7 mouse cellular contexts compared by ENCODE assay signal in genomic region chr17:25985306-25986294, GRCm38 (mm10). TPM values are rescaled to one million over a fixed set of nuclear protein-coding genes. Genes with fewer than 3 reads are reported as not detected.
DNase-seq lines count a peak whose midpoint lies in the region; ATAC-seq lines count a peak whose summit lies in the region.

Gene Capn15 (minus strand): TSS chr17:25985796.

- peak within 1 kb of the TSS; percentile 75 for H3K4me3 ChIP-seq in intestine, embryonic 15.5 days (replicated peaks)
- H3K4me3 ChIP-seq in midbrain, embryonic 10.5 days: peak within 1 kb of the TSS; percentile 90

- peak within 1 kb of the TSS; percentile 73 for H3K4me2 ChIP-seq in intestine, embryonic 15.5 days (replicated peaks)

- peak within 1 kb of the TSS; percentile 83 for H3K27ac ChIP-seq in intestine, embryonic 15.5 days
- H3K27ac ChIP-seq in midbrain, embryonic 10.5 days (replicated peaks): peak within 1 kb of the TSS; percentile 94

- H3K9me3 ChIP-seq in intestine, embryonic 15.5 days: no peaks in the 10 kb centered on the region
- H3K9me3 ChIP-seq in midbrain, embryonic 10.5 days (replicated peaks): no peaks in the 10 kb centered on the region

- peak within 1 kb of the TSS; percentile 89 for H3K9ac ChIP-seq in intestine, embryonic 15.5 days

- H3K36me3 ChIP-seq in intestine, embryonic 15.5 days: peaks cover 1% of the 10 kb centered on the region; the same call in 1 of the 2 replicates
- peaks cover 26% of the 10 kb centered on the region for H3K36me3 ChIP-seq in midbrain, embryonic 10.5 days

- peaks cover 24% of the 10 kb centered on the region; the same call in 1 of the 2 replicates for H3K4me1 ChIP-seq in intestine, embryonic 15.5 days (replicated peaks)
- H3K4me1 ChIP-seq in midbrain, embryonic 10.5 days: peaks cover 32% of the 10 kb centered on the region

- ATAC-seq in intestine, embryonic 15.5 days: peak; percentile 99

- intact Hi-C loops in gastrocnemius, postnatal 36 days (cut with DNase I): no loop called here
- intact Hi-C loops in left cerebral cortex, postnatal 25 days (cut with DNase I): loop anchor here (2.0 kb wide), 1 partner anchor 67 kb away; the partner anchor contains the start of gene Rab40c

- WGBS in intestine, embryonic 15.5 days: under 1% methylated on average over 89 of the region's 91 CpGs
- WGBS in midbrain, embryonic 10.5 days: under 1% methylated on average over 91 of the region's 91 CpGs

- H3K27me3 ChIP-seq in intestine, embryonic 15.5 days (replicated peaks): no peaks in the 10 kb centered on the region
- H3K27me3 ChIP-seq in midbrain, embryonic 10.5 days (ENCODE audit: low read depth, poor library complexity, severe bottlenecking): no peaks in the 10 kb centered on the region

- DNase-seq in adrenal gland, adult 2 months: peak; percentile 96
- DNase-seq in embryo, embryonic 11.5 days (ENCODE audit: low read depth, low spot score): peak; percentile 94
- DNase-seq in gastrocnemius, postnatal 36 days: peak; percentile 85 to 89
- peak; percentile 96 to 99 for DNase-seq in left cerebral cortex, postnatal 25 days (ENCODE audit: low spot score in 2 of 2)
- DNase-seq in midbrain, embryonic 10.5 days (ENCODE audit: low spot score): peak; percentile 92
- peak; percentile 93 for DNase-seq in right cerebral cortex, postnatal 4 days

RNA-seq across cellular contexts. Expression of gene Capn15, which starts in this region (rescaled TPM):
- 10 to 100 TPM; 16.3 to 18.1 TPM for total RNA-seq in adrenal gland, adult 2 months (2021)
- 49.0 and 51.5 TPM in 2 replicates for polyA plus RNA-seq in adrenal gland, adult 2 months (2012; rRNA removed)
- 1 to 10 TPM; 5.4 to 6.5 TPM for total RNA-seq in gastrocnemius, postnatal 36 days (2021)
- 18.5 and 25.1 TPM in 2 replicates for polyA plus RNA-seq in intestine, embryonic 15.5 days (2015; fragmentation: Nextera tagmentation; extraction: Ambion mirVana)
- total RNA-seq in left cerebral cortex, postnatal 25 days (2021): 10 to 100 TPM; 47.0 to 51.6 TPM
- polyA plus RNA-seq in midbrain, embryonic 10.5 days (2016; fragmentation: Nextera tagmentation; extraction: Ambion mirVana): 27.6 and 29.5 TPM in 2 replicates

Comparison
In these comparisons a context has a peak if more than half of its experiments do, and no peak if none do; other contexts are left out.
1. Peak in every context shown above with its lines: DNase-seq, ATAC-seq, H3K4me3 ChIP-seq and H3K27ac ChIP-seq.